Mouse (Mus musculus) right cerebral cortex, postnatal 4 days (tissue): ENCODE results near the gene Tead1.

Experiments
- DNase-seq: peaks from one replicate; pipeline ENCODE4 v3.0.0-alpha.2; 2022

Tead1 gene

GRCm38 (mm10) chr7:112688425-112689001 lies 9.4 kb downstream of the Tead1 start:
- DNase-seq = no peak

GRCm38 (mm10) chr7:112690836-112691781 lies 12.0 kb downstream of the Tead1 start:
- no peak for DNase-seq

DNA sequence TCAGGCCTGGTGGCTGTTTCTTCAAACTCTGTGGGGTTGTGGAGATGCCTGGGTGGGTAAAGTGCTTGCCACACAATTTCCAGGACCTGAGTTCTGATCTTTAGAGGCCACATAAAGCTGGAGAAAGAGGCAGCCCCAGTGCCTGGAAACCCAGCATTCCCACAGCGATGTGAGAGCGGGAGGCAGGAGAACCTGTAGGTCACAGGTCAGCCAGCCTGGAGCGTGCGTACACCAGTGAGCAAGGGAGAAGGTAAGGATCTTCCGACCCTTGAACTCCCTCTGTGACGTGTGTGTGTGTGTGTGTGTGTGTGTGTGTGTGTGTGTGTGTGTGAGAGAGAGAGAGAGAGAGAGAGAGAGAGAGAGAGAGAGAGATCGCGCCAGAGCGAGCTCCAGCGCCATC lies 14.4 kb downstream of the Tead1 start:
- DNase-seq = no peak

- DNase-seq = no peak
Measured at GRCm38 (mm10) chr7:112696777-112697161, 17.7 kb downstream of the Tead1 start.

GRCm38 (mm10) chr7:112697162-112697841 lies 18.2 kb downstream of the Tead1 start:
- peak; percentile 28 for DNase-seq

DNA sequence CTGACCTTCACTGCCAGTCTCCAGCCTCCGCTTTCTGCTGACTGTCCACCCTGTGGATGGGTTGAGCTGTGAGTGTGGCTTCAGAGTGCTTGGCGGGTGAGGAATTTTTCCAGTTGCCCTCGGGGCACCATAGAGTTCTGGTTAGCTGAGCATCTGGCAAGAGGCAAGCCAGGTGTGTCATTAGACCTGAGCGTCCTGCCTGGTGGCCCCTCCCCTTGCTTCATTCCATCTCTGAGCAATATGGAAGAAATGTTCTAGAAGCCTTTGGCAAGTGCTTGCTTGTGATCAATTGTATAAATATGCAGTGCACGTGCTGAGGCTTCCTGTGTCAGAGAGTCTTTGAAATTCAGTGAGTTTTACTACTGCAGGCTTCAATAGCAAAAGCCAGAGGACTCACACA lies 21.0 kb downstream of the Tead1 start:
- no peak for DNase-seq

DNA sequence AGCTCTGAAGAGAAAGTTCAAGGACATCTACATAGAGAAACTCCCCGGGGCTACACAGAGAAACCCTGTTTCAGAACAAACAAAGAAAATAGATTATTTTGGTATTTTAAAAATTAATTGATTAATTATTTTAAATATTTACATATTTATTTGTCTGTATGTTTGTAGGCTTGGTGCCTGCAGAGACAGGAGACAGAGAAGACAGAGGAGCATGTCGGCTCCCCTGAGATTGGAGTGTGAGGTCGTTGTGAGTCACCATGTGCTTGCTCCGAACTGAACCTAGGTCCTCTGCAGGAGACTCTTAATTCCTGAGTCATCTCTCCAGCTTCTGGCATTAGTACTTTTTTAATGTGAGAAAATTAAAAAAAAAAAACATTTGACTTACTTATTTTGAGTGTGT lies 24.2 kb downstream of the Tead1 start:
- DNase-seq = no peak

DNA sequence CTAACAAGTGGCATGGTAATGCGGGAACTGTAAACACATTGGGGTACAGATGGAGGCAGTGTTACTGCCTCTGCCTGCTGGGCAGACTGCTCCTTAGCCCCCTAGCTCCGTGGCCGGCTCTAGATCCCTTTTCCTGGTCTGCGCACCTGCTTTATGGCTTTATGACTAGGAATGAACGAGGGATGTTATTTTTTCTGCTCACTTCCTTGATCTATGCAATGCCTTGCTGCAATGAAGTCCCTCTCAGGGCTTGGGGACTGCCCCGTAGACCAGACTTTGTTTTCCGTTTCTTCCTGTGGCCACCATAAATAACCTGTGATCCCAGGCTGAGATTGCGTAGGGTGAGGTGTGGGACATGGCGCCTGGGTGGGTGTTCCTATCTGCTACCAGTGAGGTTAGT lies 26.8 kb downstream of the Tead1 start:
- DNase-seq = no peak

DNA sequence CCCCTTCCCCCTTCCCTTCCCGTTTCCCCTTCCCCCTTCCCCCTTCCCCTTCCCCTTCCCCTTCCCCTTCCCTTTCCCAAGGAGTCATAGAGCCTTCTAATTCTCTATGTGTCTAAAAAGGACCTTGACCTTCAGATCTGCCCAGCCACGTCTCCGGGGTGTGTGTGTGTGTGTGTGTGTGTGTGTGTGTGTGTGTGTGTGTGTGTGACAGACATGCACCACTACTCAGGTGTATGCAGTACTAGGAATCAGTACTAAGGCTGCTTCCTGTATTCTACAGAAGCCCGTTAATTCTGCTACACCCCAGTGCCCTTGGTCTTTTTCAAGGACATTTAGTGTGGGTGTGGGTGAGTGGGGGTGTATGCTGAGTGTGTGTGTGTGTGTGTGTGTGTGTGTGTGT lies 27.6 kb downstream of the Tead1 start:
- DNase-seq = no peak

DNA sequence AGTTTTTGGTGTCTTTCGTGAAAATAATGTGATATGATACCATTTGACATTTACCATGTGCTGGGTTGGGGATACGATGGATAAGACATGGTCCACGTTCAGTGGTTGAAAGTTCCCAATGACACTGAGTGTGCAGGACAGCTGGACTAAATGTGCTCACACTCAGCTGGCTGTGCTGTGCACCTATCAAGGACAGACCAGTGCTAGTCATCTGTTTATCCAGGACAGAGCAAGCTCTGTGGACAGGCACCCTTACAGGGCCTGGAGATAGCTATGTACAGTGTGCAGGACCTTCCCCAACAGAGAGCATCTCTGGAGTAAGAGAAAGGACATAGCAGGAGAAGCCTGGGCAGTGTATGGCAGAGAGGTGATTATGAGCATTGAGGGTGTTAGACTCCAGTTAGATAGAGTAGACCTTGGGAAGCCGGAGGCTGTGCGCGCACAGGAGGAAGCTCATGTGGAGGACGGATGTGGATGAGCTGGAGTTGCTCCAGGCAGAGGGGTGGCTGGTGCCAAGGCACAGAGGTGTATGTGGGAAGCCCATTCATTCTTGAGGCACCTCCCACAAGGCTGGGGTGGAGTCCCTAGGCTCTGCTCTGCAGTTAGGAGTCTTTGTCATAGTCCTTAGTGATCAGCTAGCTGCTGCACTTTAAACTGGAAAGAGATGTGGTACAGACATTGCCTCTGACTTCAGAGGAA lies 31.4 kb downstream of the Tead1 start:
- DNase-seq = no peak

DNA sequence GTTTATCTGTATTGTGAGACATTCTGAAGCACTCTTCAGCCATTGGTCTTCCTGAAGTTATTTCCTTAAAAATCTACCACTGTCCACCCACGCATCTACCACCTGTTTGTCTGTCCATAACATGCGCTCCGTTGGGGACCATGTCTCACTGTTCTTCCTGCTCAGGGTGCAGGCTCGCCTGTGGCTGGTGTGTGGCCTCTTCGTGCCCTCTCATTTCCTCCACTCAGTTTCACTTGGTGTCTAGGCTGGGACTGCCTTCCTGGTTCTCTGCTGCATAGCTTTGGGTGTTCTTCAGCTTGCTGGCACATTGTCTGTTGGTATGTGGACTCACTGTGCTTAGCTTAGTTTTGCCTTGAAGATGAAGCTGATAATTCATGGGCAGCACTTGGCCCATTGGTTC lies 32.9 kb downstream of the Tead1 start:
- DNase-seq = no peak

GRCm38 (mm10) chr7:112713509-112713908 lies 34.4 kb downstream of the Tead1 start:
- DNase-seq = no peak

DNA sequence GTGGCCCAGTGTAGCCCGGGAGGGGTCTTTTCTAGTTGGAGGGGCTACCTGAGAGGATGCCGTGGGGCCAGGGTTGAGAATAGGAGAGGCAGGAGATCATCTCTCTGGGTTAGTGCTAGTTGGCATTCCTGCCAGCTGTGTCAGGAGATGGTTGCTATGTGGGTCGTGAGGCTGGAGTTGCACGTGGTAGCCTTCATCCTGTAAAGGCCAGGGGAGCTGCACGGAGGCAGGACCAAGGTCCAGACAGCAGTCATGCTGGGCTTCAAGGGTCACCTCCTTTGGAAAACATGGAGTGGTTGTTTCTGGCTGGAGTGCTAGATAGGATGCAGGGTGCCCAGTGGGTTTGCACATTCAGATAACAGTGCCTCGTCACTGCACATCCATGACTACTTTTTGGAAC lies 35.7 kb downstream of the Tead1 start:
- no peak for DNase-seq

DNA sequence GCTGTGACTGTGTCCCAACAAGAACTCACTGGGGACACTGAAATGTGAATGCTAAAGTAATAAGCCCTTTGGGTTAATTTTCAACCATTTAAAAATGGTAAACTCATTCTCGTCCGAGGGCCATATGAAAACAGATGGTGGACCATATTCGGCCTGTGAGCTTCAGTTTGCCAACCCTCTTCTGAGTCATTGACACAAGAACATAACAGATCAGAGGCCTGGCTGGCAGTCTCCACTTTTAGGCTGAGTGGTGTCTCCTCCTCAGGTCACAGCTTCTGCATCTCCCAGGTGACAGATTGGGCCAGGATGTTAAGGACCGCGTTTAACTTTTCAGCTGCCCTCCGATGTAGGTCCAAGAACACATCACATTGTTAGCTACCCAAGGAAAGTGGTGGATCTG lies 37.6 kb downstream of the Tead1 start:
- DNase-seq = no peak

GRCm38 (mm10) chr7:112717676-112718075 lies 38.6 kb downstream of the Tead1 start:
- DNase-seq = no peak

- no peak for DNase-seq
Measured at GRCm38 (mm10) chr7:112719394-112720142, 40.5 kb downstream of the Tead1 start.

DNA sequence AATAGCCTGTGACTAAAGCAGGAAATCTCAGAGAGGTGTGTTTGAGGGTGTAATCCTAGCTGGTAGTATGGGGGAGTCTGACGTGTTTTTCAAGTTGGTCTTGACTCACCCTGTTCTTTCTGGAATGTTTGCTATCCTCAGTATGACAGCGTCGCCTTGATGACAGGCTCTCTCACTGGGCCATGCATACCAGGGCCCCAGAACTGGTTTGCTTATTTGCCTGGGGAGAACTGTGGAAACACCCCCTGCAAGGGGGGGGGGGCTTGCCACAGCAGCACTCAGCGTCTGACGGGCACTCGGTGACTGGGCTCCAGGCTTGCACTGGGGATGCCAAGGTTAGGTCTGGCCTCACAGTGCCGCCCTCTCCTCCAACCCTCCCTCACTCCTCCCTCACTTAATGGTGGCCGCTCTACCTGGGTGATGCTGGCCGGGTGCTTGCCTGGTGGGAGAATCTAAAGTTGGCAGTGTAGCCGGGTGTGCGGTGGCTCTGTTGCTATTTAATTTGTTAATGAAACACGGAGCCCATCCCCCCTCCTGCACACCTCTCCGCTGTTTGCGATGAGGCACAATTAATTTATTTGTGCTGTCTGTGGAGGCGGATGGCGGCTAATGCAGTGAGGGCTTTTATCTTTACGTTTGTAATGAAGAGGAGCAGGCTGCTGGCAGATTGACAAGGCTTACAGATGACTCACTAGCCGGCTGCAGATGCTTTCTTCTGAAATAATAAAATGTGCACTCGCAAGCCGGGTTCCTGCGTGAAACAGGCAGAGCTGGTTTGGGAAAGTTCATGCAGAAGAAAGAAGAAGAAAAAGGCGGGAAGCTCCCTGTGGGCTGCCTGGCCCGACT lies 41.2 kb downstream of the Tead1 start:
- DNase-seq = peak; percentile 37

DNA sequence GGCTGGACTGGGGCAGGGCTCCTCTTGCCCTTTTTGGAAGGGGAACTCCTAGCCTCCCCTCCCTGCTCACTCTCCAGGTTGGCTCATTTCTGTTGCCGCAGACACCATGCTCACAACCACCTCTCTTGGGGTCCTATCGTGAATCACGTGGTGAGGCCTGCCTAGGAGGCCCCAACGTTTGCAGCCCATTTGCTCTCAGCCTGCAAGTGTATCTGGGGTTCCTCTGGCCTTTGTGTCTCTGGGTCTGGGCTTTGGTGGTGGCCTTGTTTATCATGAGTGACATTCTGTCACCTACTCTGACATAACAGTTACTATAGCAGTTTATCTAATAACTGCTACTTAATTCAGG lies 41.8 kb downstream of the Tead1 start:
- DNase-seq = no peak

- no peak for DNase-seq
Measured at GRCm38 (mm10) chr7:112721859-112722258, 42.7 kb downstream of the Tead1 start.

DNA sequence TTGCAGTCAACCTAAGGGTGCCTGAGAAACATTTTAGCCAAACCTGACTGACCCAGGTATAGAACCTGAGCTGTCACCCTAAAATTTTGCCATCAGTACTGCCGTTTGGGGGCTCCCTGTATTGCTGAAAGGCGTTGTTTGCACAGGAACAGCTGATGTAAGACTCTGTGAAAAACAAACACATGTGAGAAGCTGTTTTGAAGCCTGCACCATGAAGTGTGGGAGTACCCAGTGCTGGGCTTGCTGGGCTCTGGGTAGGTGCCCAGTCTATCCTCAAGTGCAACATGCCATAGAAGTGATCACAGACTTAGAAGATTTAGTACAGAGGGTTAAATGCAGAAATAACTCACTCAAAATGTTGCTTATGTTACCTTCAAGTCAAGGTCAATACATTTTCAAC lies 49.3 kb downstream of the Tead1 start:
- DNase-seq = no peak

DNA sequence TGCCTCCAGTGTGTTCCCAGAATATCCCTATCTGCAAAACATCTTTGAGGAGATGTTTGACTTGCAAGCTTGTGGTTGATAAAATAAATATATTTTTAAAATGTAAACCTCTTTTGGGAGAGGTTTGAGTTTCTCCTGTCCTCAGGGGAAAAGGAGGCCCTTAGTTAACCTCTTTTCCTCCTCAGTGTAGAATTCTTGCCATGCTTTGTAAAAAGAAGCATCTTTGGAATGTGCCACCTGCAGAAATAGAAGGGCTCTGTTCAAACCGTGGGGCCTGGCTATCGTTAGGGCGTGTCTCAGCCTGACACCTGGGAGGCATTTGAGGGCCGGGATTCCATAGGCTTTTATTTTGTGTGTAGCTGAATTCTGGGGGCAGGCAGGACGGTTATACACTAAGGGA lies 51.1 kb downstream of the Tead1 start:
- no peak for DNase-seq

GRCm38 (mm10) chr7:112731584-112731983 lies 52.5 kb downstream of the Tead1 start:
- no peak for DNase-seq
